Mouse (Mus musculus) ES-Bruce4 (cell line): ENCODE data around the gene Kdf1. TPM values are rescaled to one million over a fixed set of nuclear protein-coding genes. Genes with fewer than 3 reads are reported as not detected.
A peak's percentile ranks its signal among the peaks of the same experiment; 100 is the strongest.

Experiments used
- H3K27ac ChIP-seq: 2 replicates; pipeline ENCODE4 v1.5.1; 2012; ENCODE audit warnings: low read length, inconsistent platforms; ENCODE audit not compliant: insufficient read depth
- H3K27me3 ChIP-seq: 2 replicates; pipeline ENCODE4 v1.6.1; 2012; ENCODE audit warnings: mild to moderate bottlenecking, low read length, inconsistent platforms; ENCODE audit not compliant: control insufficient read depth, poor library complexity, insufficient read depth, severe bottlenecking
- H3K36me3 ChIP-seq: 2 replicates; pipeline ENCODE4 v1.6.1; 2012; ENCODE audit warnings: inconsistent platforms, mild to moderate bottlenecking, low read length, moderate library complexity; ENCODE audit not compliant: control insufficient read depth, poor library complexity, insufficient read depth, severe bottlenecking
- H3K4me1 ChIP-seq: one replicate; pipeline ENCODE4 v1.8.1; 2011; ENCODE audit warnings: low read length; ENCODE audit not compliant: control insufficient read depth, insufficient read depth
- H3K4me3 ChIP-seq: 2 replicates; pipeline ENCODE4 v1.5.1; 2011; ENCODE audit warnings: low read depth, mild to moderate bottlenecking, low read length
- H3K9ac ChIP-seq: 2 replicates; pipeline ENCODE4 v1.6.1; 2012; ENCODE audit warnings: low read depth, mild to moderate bottlenecking, inconsistent platforms; ENCODE audit not compliant: poor library complexity, severe bottlenecking
- H3K9me3 ChIP-seq: replicated peaks from 2 replicates; pipeline ENCODE4 v1.6.1; 2012; ENCODE audit warnings: mild to moderate bottlenecking, low read length, inconsistent platforms; ENCODE audit not compliant: control insufficient read depth, poor library complexity, insufficient read depth, severe bottlenecking
- CTCF ChIP-seq: IDR thresholded peaks from one replicate; pipeline ENCODE4 v1.8.1; 2011; ENCODE audit warnings: low read depth, low read length
- EP300 ChIP-seq: IDR thresholded peaks from 2 replicates; pipeline ENCODE4 v1.6.1; 2011; ENCODE audit warnings: low read depth, low read length; ENCODE audit not compliant: insufficient read depth
- POLR2A ChIP-seq: IDR thresholded peaks from one replicate; pipeline ENCODE4 v1.8.1; 2011; ENCODE audit warnings: low read length; ENCODE audit not compliant: insufficient read depth
- polyA plus RNA-seq: library from polyadenylated mRNA; stranded (reverse); fragments of >200 nt; gene quantifications from 2 replicates; pipeline ENCODE4 v1.2.4, GENCODE M21; 2011; ENCODE audit warnings: low read depth; ENCODE audit not compliant: missing spikeins, insufficient read depth, insufficient read length

The Kdf1 gene
- polyA plus RNA-seq, 1 experiment: 10.2 TPM

DNA sequence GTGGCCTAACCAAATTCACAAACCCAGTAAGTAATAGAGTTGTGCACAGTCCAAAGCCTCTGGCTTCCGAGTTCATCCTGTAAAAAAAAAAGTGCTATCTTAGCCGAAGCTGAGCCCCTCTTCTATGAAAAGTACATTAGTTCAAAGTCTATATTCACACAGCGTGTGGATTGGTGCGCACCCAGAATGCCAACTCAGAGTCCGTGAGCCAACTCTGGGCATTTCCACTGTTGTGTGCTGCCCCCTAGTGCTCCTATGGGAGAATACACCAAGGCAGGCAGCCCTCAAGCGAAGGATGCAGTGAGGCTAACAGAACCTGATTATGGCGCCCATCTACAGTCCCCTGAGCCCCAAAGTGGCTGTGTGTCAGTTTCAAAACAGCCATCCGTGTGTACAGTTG, 5.8 kb upstream of the Kdf1 start:
- Histone ChIP-seq H3K9me3 (no peaks in the 10 kb centered on the region), H3K27me3 (no peaks in the 10 kb centered on the region), H3K4me3 (no peak overlapping the region), H3K36me3 (no peaks in the 10 kb centered on the region), H3K4me1 (no peaks in the 10 kb centered on the region), H3K9ac (no peak overlapping the region), H3K27ac (no peak overlapping the region)
- TF ChIP-seq EP300: no peak
- no peak for TF ChIP-seq POLR2A
- peak; percentile 93 for TF ChIP-seq CTCF

DNA sequence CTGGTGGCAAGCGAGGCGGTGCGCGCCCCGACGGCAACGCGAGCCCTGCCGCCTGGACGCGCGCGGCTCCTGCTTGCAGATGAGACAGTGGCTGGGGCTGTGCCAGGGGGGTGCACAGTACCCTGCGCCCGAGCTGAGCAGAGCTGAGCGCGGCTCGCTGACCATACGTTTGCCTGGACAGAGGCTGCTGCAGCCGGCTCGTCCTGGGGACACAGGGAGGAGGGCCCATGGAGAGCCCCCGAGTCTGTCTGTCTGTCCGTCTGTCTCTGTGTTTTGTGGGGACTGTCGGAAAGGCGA, 554 bp downstream of the Kdf1 start:
- Histone ChIP-seq H3K36me3 (no peaks in the 10 kb centered on the region), H3K9me3 (no peaks in the 10 kb centered on the region), H3K27me3 (no peaks in the 10 kb centered on the region), H3K4me3 (peak overlapping the region; percentile 78), H3K4me1 (peaks cover 1% of the 10 kb centered on the region), H3K9ac (peak overlapping the region; percentile 82), H3K27ac (no peak overlapping the region)
- TF ChIP-seq POLR2A (no peak), EP300 (no peak), CTCF (no peak)

DNA sequence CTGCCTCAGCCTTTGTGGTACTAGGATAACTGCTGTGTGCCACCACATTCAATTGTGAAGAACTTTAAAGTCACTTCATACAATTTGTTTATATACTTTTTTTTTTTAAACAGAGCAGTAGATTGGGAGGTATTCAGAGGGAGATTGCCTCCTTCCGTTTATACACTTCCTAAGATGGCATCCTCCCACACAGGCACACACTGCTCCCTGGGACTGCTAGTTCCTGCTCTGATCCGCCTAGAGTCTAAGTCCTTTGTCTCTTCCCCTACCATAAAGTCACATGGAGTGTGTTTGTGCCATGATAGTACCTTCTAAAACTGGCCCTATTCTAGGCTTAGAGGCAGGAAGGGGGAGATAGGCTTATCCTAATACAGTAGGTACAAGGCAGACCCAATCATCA, 2.7 kb downstream of the Kdf1 start:
- H3K9me3 ChIP-seq: no peaks in the 10 kb centered on the region
- H3K27ac ChIP-seq: no peak overlapping the region
- no peak overlapping the region for H3K9ac ChIP-seq
- H3K27me3 ChIP-seq: no peaks in the 10 kb centered on the region
- H3K4me3 ChIP-seq: no peak overlapping the region
- peaks cover 1% of the 10 kb centered on the region for H3K4me1 ChIP-seq
- TF ChIP-seq POLR2A (no peak), CTCF (no peak), EP300 (no peak)
- H3K36me3 ChIP-seq: no peaks in the 10 kb centered on the region

DNA sequence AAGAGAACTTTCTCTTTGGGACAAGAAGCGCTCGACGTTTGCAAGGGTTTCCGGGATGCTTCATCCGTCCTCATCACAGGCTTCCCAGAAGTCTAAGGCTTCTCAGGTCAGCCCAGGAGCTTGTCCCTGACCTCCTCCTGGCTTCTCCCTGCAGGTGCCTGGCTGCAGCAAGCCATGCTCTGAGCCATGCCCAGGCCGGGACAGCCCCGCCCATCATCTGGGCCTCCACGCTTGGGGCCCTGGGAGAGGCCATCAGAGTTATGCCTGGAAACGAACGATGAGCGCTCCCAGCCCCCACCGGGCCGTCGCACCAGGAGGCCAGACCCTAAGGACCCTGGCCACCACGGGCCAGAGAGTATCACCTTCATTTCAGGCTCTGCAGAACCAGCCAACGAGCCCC, 9.0 kb downstream of the Kdf1 start:
- H3K4me3 ChIP-seq: no peak overlapping the region
- TF ChIP-seq POLR2A: no peak
- TF ChIP-seq EP300: no peak
- TF ChIP-seq CTCF: no peak
- no peak overlapping the region for H3K9ac ChIP-seq
- no peaks in the 10 kb centered on the region for H3K27me3 ChIP-seq
- peaks cover 17% of the 10 kb centered on the region for H3K36me3 ChIP-seq
- no peak overlapping the region for H3K27ac ChIP-seq
- no peaks in the 10 kb centered on the region for H3K4me1 ChIP-seq
- H3K9me3 ChIP-seq: no peaks in the 10 kb centered on the region

DNA sequence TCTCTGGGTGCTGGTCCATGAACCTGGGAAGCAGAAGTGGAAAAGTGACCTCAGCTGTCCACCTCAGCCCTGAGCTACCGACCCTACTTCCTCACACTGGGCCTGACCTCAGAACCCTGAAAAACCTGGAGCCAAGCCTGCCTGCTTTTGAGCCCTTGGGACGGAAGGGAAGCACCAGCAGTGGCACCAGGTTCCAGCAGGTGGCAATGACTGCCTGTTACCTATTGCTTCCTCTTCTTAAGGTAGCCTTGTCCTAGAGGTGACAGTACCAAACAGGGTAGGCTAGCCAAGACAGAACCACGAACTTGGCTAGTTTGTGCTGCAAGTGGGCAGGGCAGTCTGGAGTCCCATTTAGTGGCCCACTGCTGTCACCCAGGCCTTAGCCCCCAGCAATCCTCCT, 14.0 kb downstream of the Kdf1 start:
- Histone ChIP-seq H3K4me3 (no peak overlapping the region), H3K27me3 (no peaks in the 10 kb centered on the region), H3K27ac (no peak overlapping the region), H3K4me1 (no peaks in the 10 kb centered on the region), H3K9me3 (no peaks in the 10 kb centered on the region), H3K36me3 (peaks cover 43% of the 10 kb centered on the region), H3K9ac (no peak overlapping the region)
- TF ChIP-seq EP300 (no peak), POLR2A (no peak), CTCF (no peak)

DNA sequence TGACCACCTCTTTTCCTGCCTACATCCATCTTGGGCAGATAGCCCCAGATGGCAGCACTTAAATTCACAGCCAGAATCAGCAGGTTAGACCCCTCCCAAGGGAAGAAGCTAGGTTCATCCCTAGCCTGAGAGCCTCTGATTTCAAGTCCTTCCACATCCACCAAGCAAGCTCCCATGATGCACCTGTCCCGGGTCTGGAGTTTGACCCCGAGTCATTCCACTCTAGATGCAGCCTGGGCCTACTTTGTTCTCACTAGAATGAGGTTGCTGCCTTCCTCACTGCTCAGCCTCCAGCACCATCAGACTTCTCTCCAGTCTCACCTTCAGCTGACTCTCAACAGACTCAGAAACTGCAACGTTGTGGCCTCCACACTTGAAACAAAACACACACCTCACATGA, 17.3 kb downstream of the Kdf1 start:
- H3K27me3 ChIP-seq: no peaks in the 10 kb centered on the region
- no peak overlapping the region for H3K27ac ChIP-seq
- H3K4me1 ChIP-seq: no peaks in the 10 kb centered on the region
- H3K9ac ChIP-seq: no peak overlapping the region
- peaks cover 61% of the 10 kb centered on the region for H3K36me3 ChIP-seq
- no peaks in the 10 kb centered on the region for H3K9me3 ChIP-seq
- no peak overlapping the region for H3K4me3 ChIP-seq
- no peak for TF ChIP-seq POLR2A
- no peak for TF ChIP-seq EP300
- TF ChIP-seq CTCF: no peak

DNA sequence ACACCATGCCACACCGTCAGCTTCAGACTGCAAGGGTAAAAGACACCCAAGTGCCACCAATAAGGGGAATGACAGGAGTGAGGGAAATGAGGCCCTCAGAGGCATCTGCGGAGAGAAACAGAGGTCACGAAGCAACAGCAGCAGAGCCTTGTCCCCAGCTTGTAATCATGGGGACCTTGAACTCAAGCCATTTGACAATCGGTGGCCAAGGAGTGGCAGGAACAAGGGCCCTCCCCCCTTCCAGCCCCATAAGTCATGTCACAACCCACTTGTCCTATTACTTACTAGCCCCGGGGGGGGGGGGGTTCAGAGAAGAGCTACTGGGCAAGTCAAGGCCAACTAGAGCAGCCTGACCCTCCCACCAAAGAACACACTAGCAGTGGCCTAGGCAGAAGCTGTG, 17.9 kb downstream of the Kdf1 start:
- Histone ChIP-seq H3K27me3 (no peaks in the 10 kb centered on the region), H3K9me3 (no peaks in the 10 kb centered on the region), H3K36me3 (peaks cover 62% of the 10 kb centered on the region), H3K27ac (no peak overlapping the region), H3K4me3 (no peak overlapping the region), H3K4me1 (no peaks in the 10 kb centered on the region), H3K9ac (no peak overlapping the region)
- no peak for TF ChIP-seq POLR2A
- no peak for TF ChIP-seq CTCF
- no peak for TF ChIP-seq EP300
